Mouse (Mus musculus): ENCODE measurements at regions not wholly inside any gene's neighbourhood (a gene's known extent, or its start where the extent isn't known, plus 50 kb on each side); places are given as distances from the start of the nearest gene placed in this dataset.

GRCm38 (mm10) chr8:54330106-54330505, 199.3 kb upstream of the Asb5 start:
- no peak for DNase-seq (ENCODE audit: low read depth, low spot score)

- no peak for DNase-seq (ENCODE audit: low read depth, low spot score)
Observed at GRCm38 (mm10) chr8:54331883-54332282, 197.5 kb upstream of the Asb5 start.

- DNase-seq (ENCODE audit: low read depth, low spot score), result no peak
Observed at GRCm38 (mm10) chr8:54351123-54351522, 178.3 kb upstream of the Asb5 start.

GRCm38 (mm10) chr8:54361716-54362115, 167.7 kb upstream of the Asb5 start:
- no peak for DNase-seq (ENCODE audit: low read depth, low spot score)

- DNase-seq (ENCODE audit: low read depth, low spot score), result no peak
Observed at GRCm38 (mm10) chr8:54370501-54370900, 158.9 kb upstream of the Asb5 start.

- DNase-seq (ENCODE audit: low read depth, low spot score), result no peak
Observed at GRCm38 (mm10) chr8:54371073-54371472, 158.3 kb upstream of the Asb5 start.

GRCm38 (mm10) chr8:54372921-54373320, 156.5 kb upstream of the Asb5 start:
- DNase-seq (ENCODE audit: low read depth, low spot score), result no peak

- peak; percentile 46 for DNase-seq (ENCODE audit: low read depth, low spot score)
Observed at GRCm38 (mm10) chr8:54375373-54376098, 153.8 kb upstream of the Asb5 start.

- no peak for DNase-seq (ENCODE audit: low read depth, low spot score)
Observed at GRCm38 (mm10) chr8:54380191-54380590, 149.2 kb upstream of the Asb5 start.

GRCm38 (mm10) chr8:54392866-54393265, 136.5 kb upstream of the Asb5 start:
- no peak for DNase-seq (ENCODE audit: low read depth, low spot score)

GRCm38 (mm10) chr8:54393466-54394197, 135.7 kb upstream of the Asb5 start:
- no peak for DNase-seq (ENCODE audit: low read depth, low spot score)

GRCm38 (mm10) chr8:54405723-54406122, 123.7 kb upstream of the Asb5 start:
- DNase-seq (ENCODE audit: low read depth, low spot score), result no peak

- no peak for DNase-seq (ENCODE audit: low read depth, low spot score)
Observed at GRCm38 (mm10) chr8:54414092-54414799, 115.1 kb upstream of the Asb5 start.

GRCm38 (mm10) chr8:54416691-54417090, 112.7 kb upstream of the Asb5 start:
- DNase-seq (ENCODE audit: low read depth, low spot score), result peak; percentile 36

- DNase-seq (ENCODE audit: low read depth, low spot score), result peak; percentile 56
Observed at GRCm38 (mm10) chr8:54418035-54418434, 111.3 kb upstream of the Asb5 start.

- DNase-seq (ENCODE audit: low read depth, low spot score), result no peak
Observed at GRCm38 (mm10) chr8:54420339-54421098, 108.9 kb upstream of the Asb5 start.

- DNase-seq (ENCODE audit: low read depth, low spot score), result no peak
Observed at GRCm38 (mm10) chr8:54425039-54425438, 104.3 kb upstream of the Asb5 start.

GRCm38 (mm10) chr8:54435694-54436093, 93.7 kb upstream of the Asb5 start:
- no peak for DNase-seq (ENCODE audit: low read depth, low spot score)

GRCm38 (mm10) chr8:54441143-54441542, 88.2 kb upstream of the Asb5 start:
- DNase-seq (ENCODE audit: low read depth, low spot score), result no peak

GRCm38 (mm10) chr8:54442395-54442794, 87.0 kb upstream of the Asb5 start:
- DNase-seq (ENCODE audit: low read depth, low spot score), result no peak

- DNase-seq (ENCODE audit: low read depth, low spot score), result no peak
Observed at GRCm38 (mm10) chr8:54446370-54446769, 83.0 kb upstream of the Asb5 start.

- no peak for DNase-seq (ENCODE audit: low read depth, low spot score)
Observed at GRCm38 (mm10) chr8:54449811-54450210, 79.6 kb upstream of the Asb5 start.

All from telencephalon, adult 2 months (tissue).